Mouse (Mus musculus) G1E-ER4 (cell line): Measurements from ENCODE around the gene Tbxa2r. TPM values are rescaled to one million over a fixed set of nuclear protein-coding genes. Genes with fewer than 3 reads are reported as not detected.

Source experiments
- GATA1 ChIP-seq: IDR thresholded peaks from one replicate; pipeline ENCODE4 v1.8.0; 2012; ENCODE audit warnings: low read length, inconsistent platforms
- polyA plus RNA-seq: library from polyadenylated mRNA; stranded (reverse); fragments of >175 nt; gene quantifications from 2 replicates; pipeline ENCODE4 v1.2.3, GENCODE M21; 2012

Tbxa2r gene
- polyA plus RNA-seq, 1 experiment = not detected

DNA sequence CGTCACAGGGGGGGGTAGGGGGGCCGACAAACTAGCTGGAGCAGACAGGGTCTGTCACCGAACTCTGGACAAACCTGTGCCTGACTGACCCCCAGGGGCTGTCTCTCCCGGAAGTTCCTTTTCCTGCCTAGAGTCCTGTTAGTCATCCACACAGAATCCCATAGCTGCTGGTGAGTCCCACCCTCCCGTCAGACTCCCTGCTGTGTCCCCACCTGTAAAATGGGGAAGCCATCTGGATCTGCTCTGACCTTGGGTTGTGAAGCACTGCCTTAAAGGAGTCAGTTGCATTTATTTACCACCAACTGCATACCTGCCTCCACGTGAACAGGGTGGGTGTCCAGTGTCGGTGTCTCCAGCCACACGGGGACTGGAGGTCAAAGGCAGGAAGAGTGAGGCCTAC lies 34.1 kb upstream of the Tbxa2r start:
- no peak for TF ChIP-seq GATA1

GRCm38 (mm10) chr10:81295185-81295584 lies 33.3 kb upstream of the Tbxa2r start:
- no peak for TF ChIP-seq GATA1

DNA sequence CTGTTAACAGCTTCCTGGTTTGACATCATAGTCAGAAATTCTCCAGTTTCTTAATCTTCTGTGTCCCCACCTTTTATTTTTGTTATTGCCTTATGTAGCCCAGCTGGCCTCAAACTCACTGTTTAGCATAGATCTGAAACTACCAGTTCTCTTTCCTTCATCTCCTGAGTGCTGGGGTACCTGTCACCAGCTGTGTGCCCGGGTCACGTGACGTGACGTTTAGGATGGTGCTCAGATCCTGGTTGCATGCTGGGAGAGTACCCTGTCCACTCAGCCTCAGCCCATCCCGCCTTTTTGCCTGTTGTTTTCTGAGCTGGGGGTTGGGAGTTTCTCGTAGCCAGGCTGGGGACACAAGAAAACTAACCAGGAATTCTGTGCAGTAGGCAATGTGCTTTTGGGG lies 31.3 kb upstream of the Tbxa2r start:
- TF ChIP-seq GATA1 = no peak

GRCm38 (mm10) chr10:81297845-81298244 lies 30.7 kb upstream of the Tbxa2r start:
- TF ChIP-seq GATA1 = no peak

GRCm38 (mm10) chr10:81298369-81299100 lies 30.0 kb upstream of the Tbxa2r start:
- TF ChIP-seq GATA1 = no peak

GRCm38 (mm10) chr10:81299585-81300351 lies 28.8 kb upstream of the Tbxa2r start:
- TF ChIP-seq GATA1 = no peak

DNA sequence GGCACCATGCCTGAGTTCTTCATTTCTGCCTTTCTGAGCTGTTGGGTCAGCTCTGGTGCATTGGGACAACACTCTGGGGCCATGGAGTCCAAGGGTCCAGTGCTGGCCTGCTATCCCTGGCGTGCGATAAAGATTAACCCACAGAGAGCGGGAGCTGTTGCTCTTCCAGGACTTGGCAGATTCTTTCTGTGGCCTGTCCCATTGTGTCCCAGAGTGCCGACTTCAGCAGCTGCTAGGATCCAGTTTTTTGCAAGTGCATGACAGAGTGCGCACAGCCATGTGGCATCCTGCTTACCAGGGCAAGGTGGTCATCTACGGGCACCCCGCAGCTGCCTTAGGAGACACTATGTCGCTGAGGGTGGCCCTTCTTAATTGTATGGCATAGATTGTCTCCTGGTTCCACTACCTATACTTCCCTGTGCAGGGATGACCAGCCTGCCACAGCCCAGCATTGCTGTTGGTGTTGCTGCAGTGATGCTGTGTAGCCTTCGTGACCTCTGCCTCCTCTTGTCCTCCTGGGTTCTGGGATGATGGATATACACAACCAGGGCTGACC lies 28.1 kb upstream of the Tbxa2r start:
- TF ChIP-seq GATA1 = no peak

DNA sequence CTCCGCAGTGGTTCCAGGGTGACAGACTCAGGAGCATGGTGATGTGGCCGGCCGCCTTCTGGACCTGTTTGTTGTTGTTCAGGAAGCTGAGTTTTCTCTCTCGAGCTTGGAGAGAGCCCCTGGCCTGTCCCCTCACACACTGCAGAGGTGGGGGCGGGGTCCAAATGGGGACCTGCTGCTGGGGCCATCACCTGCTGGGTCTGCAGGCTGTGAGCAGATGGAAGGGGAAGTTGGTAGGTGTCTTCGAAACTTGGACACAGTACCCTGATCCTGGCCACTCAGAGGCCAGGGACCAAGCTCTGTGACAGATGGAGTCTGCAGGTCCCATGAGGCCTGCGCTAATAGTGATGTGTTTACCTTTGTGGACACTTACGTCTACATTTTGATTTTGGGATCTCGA lies 27.2 kb upstream of the Tbxa2r start:
- TF ChIP-seq GATA1 = no peak

DNA sequence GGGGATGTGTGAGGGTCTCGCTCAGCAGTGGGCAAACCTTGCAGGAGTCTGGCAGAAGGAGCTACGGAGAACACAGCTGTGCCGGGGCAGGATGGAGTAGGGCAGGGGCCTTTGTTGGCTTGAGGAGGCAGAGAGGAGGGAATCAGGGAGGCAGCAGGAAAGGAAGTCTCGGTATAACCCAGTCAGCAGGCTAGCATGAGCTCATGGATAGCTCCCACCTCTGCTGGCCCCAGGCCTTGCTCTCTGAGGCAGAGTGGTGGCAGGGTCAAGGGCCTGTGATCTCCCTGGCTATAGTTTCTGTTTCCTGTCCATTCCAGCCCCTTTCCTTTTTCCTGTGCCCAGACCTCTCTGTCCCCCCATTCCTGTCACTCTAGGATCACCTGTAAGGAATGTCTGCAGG lies 26.2 kb upstream of the Tbxa2r start:
- TF ChIP-seq GATA1 = no peak

DNA sequence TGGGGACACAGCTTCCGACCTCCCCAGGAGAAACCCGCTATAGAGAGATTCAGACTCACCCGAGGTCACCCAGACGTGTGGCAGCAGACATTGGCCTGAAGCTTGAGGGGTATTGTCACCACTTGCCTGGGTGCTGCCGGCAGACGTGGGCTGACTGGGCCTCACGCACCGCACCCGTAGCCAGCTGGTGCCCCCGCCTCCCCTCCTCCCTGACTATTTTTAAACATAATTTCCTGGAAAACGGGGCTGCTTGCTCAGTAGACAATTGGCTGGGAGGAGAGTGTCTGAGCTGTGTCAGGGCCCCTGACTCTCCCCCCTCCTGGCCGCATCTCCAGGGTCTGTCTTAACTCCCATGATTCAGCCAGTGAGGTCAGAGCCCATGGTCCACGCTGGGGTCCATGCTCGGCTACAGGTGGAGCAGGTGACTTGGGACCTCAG lies 25.7 kb upstream of the Tbxa2r start:
- no peak for TF ChIP-seq GATA1

DNA sequence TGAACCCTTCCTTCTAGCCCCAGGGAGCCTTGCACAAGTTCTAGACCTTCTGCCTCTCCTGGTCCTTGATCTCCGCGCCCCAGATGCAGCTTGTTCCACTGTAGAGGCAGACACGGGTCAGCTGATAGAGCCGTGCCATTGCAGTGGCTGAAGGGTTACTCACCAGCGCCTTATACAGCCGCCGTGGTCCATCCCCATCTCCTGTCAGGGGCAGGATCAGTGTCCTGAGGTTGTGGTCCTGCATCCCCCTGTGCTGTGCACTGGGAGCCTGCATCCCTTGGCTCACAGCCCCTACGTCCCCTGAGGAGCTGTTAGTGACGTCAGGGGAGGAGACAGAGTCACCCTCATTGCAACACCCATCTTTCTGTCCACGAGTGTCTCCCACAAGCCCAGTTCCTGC lies 25.3 kb upstream of the Tbxa2r start:
- TF ChIP-seq GATA1 = no peak

DNA sequence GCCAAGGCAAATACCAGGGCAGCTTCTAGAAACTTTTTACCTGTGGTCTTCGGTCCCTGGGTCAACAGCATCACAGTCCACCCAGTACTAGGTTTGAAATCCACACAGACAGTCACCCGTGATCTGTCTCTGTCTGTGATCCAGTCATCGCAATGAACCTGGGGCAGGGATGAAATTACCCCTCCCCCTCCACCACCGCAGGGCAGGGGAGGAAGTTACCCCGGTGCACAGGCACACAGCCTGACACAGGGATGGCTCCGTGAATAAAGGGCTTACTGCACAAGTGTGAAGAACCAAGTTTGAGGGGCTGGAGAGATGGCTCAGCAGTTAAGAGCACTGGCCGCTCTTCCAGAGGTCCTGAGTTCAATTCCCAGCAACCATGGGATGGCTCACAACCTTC lies 24.8 kb upstream of the Tbxa2r start:
- no peak for TF ChIP-seq GATA1

GRCm38 (mm10) chr10:81304597-81305238 lies 23.8 kb upstream of the Tbxa2r start:
- no peak for TF ChIP-seq GATA1

- TF ChIP-seq GATA1 = no peak
Observed at GRCm38 (mm10) chr10:81305663-81306062, 22.9 kb upstream of the Tbxa2r start.

GRCm38 (mm10) chr10:81306173-81306668 lies 22.3 kb upstream of the Tbxa2r start:
- no peak for TF ChIP-seq GATA1

GRCm38 (mm10) chr10:81306837-81307682 lies 21.5 kb upstream of the Tbxa2r start:
- TF ChIP-seq GATA1 = no peak
